Mouse (Mus musculus): Measurements from ENCODE around the gene Atxn2. TPM values are rescaled to one million over a fixed set of nuclear protein-coding genes. Genes with fewer than 3 reads are reported as not detected.

The Atxn2 gene
- polyA plus RNA-seq, 1 experiment from 2014 or later, result 115 TPM

DNA sequence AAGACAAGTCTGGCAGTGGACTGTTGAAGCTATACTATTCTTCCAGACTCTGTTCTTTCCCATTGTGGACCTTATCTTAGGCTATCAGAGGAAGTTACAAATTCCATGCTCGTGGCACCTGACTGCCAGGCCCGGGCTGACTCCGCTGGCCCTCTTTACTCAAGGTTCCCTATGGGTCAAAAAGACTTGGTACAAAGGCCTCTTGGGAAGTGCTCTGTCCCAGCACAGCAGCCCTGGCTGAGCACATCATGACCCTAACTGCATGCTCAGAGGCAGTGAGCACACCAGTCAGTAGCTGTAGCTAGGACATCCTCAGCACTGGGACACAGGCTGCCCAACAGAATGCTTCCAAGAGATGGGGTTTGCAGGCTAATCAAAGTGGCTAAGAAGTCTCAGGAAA, 109.5 kb downstream of the Atxn2 start:
- WGBS (ENCODE audit: missing documents), result 68% methylated on average over 3 of the region's 3 CpGs
- Histone ChIP-seq H3K4me3 (ENCODE audit: inconsistent target) (no peak overlapping the region), H3K27ac (no peak overlapping the region), H3K79me2 (ENCODE audit: inconsistent target) (peaks cover 90% of the 10 kb centered on the region), H3K36me3 (ENCODE audit: inconsistent target) (peaks cover 68% of the 10 kb centered on the region)

GRCm38 (mm10) chr5:121821116-121821515, 110.0 kb downstream of the Atxn2 start:
- peaks cover 95% of the 10 kb centered on the region for H3K79me2 ChIP-seq (ENCODE audit: inconsistent target)
- 79% methylated on average over 5 of the region's 5 CpGs for WGBS (ENCODE audit: missing documents)
- no peak overlapping the region for H3K4me3 ChIP-seq (ENCODE audit: inconsistent target)
- peaks cover 69% of the 10 kb centered on the region for H3K36me3 ChIP-seq (ENCODE audit: inconsistent target)
- no peak overlapping the region for H3K27ac ChIP-seq

- Histone ChIP-seq H3K36me3 (ENCODE audit: inconsistent target) (peaks cover 69% of the 10 kb centered on the region), H3K27ac (no peak overlapping the region), H3K79me2 (ENCODE audit: inconsistent target) (peaks cover 99% of the 10 kb centered on the region), H3K4me3 (ENCODE audit: inconsistent target) (no peak overlapping the region)
- 84% methylated on average over 4 of the region's 5 CpGs for WGBS (ENCODE audit: missing documents)
Measured at GRCm38 (mm10) chr5:121821552-121821951, 110.4 kb downstream of the Atxn2 start.

GRCm38 (mm10) chr5:121822786-121823505, 111.8 kb downstream of the Atxn2 start:
- Histone ChIP-seq H3K79me2 (ENCODE audit: inconsistent target) (peaks cover 100% of the 10 kb centered on the region), H3K36me3 (ENCODE audit: inconsistent target) (peaks cover 69% of the 10 kb centered on the region), H3K4me3 (ENCODE audit: inconsistent target) (no peak overlapping the region), H3K27ac (peak overlapping the region; percentile 62; the same call in 1 of the 2 replicates)
- 67% methylated on average over 7 of the region's 7 CpGs for WGBS (ENCODE audit: missing documents)

- 75% methylated on average over 1 of the region's 1 CpGs for WGBS (ENCODE audit: missing documents)
- Histone ChIP-seq H3K36me3 (ENCODE audit: inconsistent target) (peaks cover 64% of the 10 kb centered on the region), H3K4me3 (ENCODE audit: inconsistent target) (no peak overlapping the region), H3K79me2 (ENCODE audit: inconsistent target) (peaks cover 98% of the 10 kb centered on the region), H3K27ac (peak overlapping the region; percentile 62)
Measured at GRCm38 (mm10) chr5:121823668-121824067, 112.5 kb downstream of the Atxn2 start.

- Histone ChIP-seq H3K36me3 (ENCODE audit: inconsistent target) (peaks cover 60% of the 10 kb centered on the region), H3K27ac (peak overlapping the region; percentile 62), H3K79me2 (ENCODE audit: inconsistent target) (peaks cover 97% of the 10 kb centered on the region), H3K4me3 (ENCODE audit: inconsistent target) (no peak overlapping the region)
- 0% methylated on average over 4 of the region's 4 CpGs for WGBS (ENCODE audit: missing documents)
Measured at GRCm38 (mm10) chr5:121824121-121824520, 113.0 kb downstream of the Atxn2 start.

- H3K36me3 ChIP-seq (ENCODE audit: inconsistent target), result peaks cover 55% of the 10 kb centered on the region
- no peak overlapping the region for H3K4me3 ChIP-seq (ENCODE audit: inconsistent target)
Measured at GRCm38 (mm10) chr5:121825606-121826005, 114.5 kb downstream of the Atxn2 start.

GRCm38 (mm10) chr5:121827876-121828275, 116.7 kb downstream of the Atxn2 start:
- Histone ChIP-seq H3K4me3 (ENCODE audit: inconsistent target) (no peak overlapping the region), H3K36me3 (ENCODE audit: inconsistent target) (peaks cover 40% of the 10 kb centered on the region)
- WGBS (ENCODE audit: missing documents), result 88% methylated on average over 4 of the region's 4 CpGs

More at GRCm38 (mm10) chr5:121825606-121826005, 114.5 kb downstream of the Atxn2 start:
- peaks cover 97% of the 10 kb centered on the region for H3K79me2 ChIP-seq (ENCODE audit: inconsistent target)
- H3K27ac ChIP-seq, result no peak overlapping the region
- 86% methylated on average over 3 of the region's 3 CpGs for WGBS (ENCODE audit: missing documents)

DNA sequence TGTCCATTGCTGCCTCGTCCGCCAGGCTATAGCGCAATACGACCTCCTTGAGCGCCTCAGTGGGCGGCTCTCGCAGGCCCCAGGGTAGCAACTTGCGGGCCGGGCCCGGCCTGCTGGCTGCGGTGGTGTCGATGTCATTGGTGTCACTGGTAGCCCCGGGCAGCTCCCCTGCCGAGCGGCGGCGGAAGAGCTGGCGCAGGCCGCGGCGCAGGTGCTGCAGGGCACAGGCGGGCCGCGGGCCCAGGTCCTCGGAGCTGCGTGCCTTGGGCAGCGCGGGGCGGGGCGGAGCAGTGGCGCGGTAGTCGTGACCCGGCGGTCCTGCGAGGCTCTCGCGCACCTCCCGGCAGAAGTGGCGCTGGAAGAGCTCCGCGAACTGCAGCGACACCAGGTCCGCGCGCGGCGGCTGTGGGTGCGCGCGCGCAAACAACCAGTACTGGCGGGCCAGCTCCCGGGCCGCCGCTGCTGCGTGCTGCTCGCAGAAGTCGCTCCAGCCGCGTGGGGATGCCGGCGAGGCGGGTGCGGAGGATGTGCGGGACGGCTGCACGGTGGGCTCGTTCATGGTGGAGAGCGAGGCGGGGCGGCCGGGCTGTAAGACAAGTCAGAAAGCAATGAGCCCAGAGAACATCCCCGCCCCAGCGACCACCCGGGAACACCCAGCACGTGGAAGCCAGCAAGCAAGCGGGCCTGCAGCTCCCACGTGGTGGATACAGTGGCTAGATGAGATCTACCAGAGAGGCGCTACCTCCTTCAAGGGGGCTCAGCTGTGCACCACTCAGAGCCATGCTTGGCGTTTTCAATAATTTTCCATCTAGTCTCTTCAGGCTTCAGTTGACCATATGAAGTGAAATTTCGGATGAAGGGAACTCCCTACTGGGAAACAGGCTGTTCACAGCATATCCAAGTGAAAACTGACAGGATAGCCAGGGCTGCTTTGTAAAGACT, 117.6 kb downstream of the Atxn2 start:
- Histone ChIP-seq H3K4me3 (ENCODE audit: inconsistent target) (no peak overlapping the region), H3K79me2 (ENCODE audit: inconsistent target) (peaks cover 97% of the 10 kb centered on the region), H3K27ac (no peak overlapping the region), H3K36me3 (ENCODE audit: inconsistent target) (peaks cover 32% of the 10 kb centered on the region)
- 95% methylated on average over 45 of the region's 82 CpGs for WGBS (ENCODE audit: missing documents)

More at GRCm38 (mm10) chr5:121827876-121828275, 116.7 kb downstream of the Atxn2 start:
- H3K27ac ChIP-seq, result no peak overlapping the region
- H3K79me2 ChIP-seq (ENCODE audit: inconsistent target), result peaks cover 97% of the 10 kb centered on the region

DNA sequence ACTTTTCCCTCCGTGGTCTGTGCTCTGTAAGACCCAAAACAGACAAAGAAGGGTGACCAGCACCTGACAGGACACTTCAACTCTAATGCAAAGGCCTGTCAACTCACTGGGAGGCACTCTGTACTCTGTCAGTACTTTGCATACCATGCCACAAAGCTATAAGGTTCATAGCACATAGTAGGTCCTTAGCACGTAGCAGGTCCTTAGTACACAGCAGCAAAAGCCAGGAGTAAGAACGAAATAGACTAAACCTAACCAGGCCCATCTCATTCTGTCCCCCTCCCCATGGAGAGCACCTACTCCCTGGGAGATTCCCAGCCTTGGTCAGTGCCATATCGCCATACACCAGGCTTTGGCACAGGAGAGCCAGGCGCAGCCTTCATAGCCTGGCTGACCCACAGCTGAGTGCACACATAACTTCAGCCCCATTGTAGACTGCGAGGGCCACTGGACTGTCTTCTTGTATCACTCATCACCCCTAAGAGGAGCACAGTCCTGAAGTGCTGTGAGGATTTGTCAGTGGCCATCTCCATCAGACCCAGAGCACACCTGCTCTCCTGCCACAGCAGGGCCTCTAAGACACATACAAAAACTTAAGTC, 120.0 kb downstream of the Atxn2 start:
- Histone ChIP-seq H3K79me2 (ENCODE audit: inconsistent target) (peaks cover 96% of the 10 kb centered on the region), H3K36me3 (ENCODE audit: inconsistent target) (peaks cover 21% of the 10 kb centered on the region), H3K4me3 (ENCODE audit: inconsistent target) (no peak overlapping the region), H3K27ac (no peak overlapping the region)
- WGBS (ENCODE audit: missing documents), result 90% methylated on average over 6 of the region's 6 CpGs

DNA sequence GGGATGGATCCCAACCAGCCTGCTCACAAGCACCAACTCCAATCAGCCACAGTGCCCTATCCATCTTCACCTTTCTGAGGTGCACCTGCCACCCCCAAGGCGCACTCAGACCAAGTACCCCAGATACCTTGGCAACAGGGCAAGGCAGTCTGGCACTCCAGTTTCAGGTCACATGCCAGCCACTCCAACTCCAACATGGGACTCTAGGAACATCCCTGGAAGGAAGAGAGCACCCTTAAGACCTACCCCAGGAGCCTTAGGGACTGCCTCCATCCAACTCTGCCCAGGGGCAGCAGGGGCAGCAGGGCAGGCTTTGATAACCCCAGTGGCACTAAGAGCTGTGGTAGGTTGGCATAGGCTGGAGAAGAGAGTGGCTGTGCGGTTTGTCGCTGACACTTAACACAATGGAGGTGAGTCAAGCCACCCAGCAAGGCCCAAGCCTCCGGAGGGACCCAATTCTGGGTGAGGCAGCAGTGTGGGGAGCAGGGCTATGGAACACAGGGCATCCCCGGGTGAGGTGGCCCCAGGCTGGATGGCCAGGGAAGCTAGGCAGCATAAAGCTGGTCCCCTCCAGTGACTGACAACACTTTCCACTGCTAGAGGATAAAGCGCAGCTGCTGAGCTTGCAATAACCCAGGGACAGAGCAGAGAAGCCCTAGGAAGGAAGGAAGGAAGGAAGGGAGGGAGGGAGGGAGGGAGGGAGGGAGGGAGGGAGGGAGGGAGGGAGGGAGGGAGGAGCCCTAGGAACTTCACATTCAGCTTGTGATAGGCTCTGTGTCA, 121.4 kb downstream of the Atxn2 start:
- Histone ChIP-seq H3K4me3 (ENCODE audit: inconsistent target) (peak overlapping the region; percentile 97; the same call in 1 of the 2 replicates), H3K36me3 (ENCODE audit: inconsistent target) (peaks cover 6% of the 10 kb centered on the region), H3K79me2 (ENCODE audit: inconsistent target) (peaks cover 81% of the 10 kb centered on the region), H3K27ac (peak overlapping the region; percentile 99)
- 52% methylated on average over 5 of the region's 6 CpGs for WGBS (ENCODE audit: missing documents)

- Histone ChIP-seq H3K4me3 (ENCODE audit: inconsistent target) (peak overlapping the region; percentile 97), H3K27ac (peak overlapping the region; percentile 99), H3K36me3 (ENCODE audit: inconsistent target) (peaks cover under 1% of the 10 kb centered on the region; the same call in 1 of the 2 replicates), H3K79me2 (ENCODE audit: inconsistent target) (peaks cover 75% of the 10 kb centered on the region)
- WGBS (ENCODE audit: missing documents), result 33% methylated on average over 2 of the region's 2 CpGs
Measured at GRCm38 (mm10) chr5:121833159-121833558, 122.0 kb downstream of the Atxn2 start.

- H3K4me3 ChIP-seq (ENCODE audit: inconsistent target), result peak overlapping the region; percentile 97
- peaks cover 72% of the 10 kb centered on the region for H3K79me2 ChIP-seq (ENCODE audit: inconsistent target)
- H3K36me3 ChIP-seq (ENCODE audit: inconsistent target), result no peaks in the 10 kb centered on the region; the same call in 1 of the 2 replicates
- H3K27ac ChIP-seq, result peak overlapping the region; percentile 99
- WGBS (ENCODE audit: missing documents), result 3% methylated on average over 10 of the region's 10 CpGs
Measured at GRCm38 (mm10) chr5:121833572-121834240, 122.6 kb downstream of the Atxn2 start.
